Mouse (Mus musculus): ENCODE results near the gene Ampd2.

DNA sequence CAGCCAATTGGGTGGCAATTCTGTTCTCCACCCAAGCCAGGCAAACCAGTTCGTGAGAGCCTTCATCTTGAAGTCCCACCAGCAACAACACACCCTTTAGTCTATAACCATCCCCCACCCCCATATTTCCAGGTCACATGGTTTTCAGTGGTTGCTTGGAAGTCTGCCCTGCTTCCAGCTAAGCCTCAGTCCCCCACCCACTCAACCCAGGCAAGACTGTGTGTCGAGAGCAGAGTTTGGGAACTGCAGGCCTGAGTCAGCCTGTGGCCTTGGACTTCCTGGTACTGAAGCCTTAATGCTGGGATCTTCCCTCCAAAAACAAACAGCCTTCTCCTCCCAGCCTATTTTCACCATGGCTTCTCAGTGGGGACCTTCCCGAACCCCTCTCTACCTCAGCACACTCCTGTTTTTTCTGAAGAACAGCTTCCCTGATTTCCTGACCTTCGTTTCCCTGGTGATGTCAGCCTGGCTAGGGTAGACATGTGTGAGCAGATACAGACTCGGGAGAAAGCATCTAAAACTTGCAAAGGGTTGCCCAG is 2.5 kb upstream of the Ampd2 start:
- TF ChIP-seq EP300 (IDR thresholded peaks at IDR 0.05) (no peak), CTCF (IDR thresholded peaks at IDR 0.05) (no peak)
